Mouse (Mus musculus): ENCODE measurements at regions not wholly inside any gene's neighbourhood (a gene's known extent, or its start where the extent isn't known, plus 50 kb on each side); places are given as distances from the start of the nearest gene placed in this dataset.
"Not testable (repeated sequence)": the region's sequence is repeated elsewhere in the genome, so short reads cannot be mapped to it uniquely, and the experiment has no call there.

DNA sequence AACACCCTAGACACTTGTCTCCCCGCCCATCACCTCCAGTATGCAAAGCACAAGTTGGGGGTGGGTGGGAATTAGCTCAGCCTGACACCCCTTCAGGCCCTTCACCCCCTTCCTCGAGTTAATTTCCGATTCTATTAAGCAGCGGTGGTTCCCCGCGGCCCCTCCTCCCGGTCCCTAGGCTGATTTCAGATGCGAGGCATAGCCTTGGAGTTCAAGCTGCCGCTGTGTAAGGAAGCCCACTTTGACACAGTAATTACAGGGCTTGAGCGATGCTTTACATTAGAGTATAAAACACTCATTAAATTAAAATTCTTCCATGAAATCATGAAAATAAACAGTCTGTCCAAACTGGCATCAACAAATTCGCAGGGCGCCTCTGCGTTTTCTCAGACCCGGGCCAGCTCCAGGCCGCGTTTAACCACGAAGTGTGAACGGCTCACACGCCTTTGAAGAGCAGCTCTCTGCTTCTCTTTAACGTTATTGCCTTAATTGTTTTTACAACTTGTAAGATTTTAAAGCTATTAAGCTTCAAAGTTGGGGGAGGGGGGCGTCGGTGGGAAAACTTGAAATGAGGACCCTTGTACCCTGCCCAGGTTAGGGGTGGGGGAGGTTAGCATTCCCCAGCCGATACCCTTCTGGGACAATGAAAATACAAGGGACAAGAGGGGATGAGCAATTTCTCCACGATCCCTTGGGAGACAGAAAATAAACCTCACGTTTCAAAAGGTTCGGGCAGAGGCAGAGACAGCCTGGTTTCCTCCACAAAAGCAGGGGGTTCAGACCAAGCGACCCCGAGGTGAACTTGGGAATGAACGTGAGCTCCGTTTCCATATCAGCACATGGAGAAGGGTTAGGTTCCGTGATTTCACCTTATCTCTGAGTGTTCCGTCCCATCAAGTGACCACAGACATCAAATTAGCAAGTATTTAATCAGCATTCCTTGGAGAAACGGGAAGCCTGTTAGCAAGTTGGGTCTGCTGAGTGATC is 114.4 kb downstream of the Dicer1 start:
- Histone ChIP-seq H3K36me3 (no peaks in the 10 kb centered on the region), H3K27ac (no peak overlapping the region), H3K9me3 (replicated peaks) (no peaks in the 10 kb centered on the region), H3K4me3 (peak overlapping the region; percentile 6; the same call in 1 of the 2 replicates), H3K9ac (no peak overlapping the region), H3K4me1 (replicated peaks) (peaks cover 10% of the 10 kb centered on the region), H3K4me2 (peak overlapping the region; percentile 44), H3K27me3 (peaks cover 35% of the 10 kb centered on the region)
- ATAC-seq (replicated peaks; ENCODE audit: insufficient number of reproducible peaks, insufficient read depth, low FRiP score, low read depth), result no peak
- WGBS, result 10% methylated on average over 33 of the region's 33 CpGs

DNA sequence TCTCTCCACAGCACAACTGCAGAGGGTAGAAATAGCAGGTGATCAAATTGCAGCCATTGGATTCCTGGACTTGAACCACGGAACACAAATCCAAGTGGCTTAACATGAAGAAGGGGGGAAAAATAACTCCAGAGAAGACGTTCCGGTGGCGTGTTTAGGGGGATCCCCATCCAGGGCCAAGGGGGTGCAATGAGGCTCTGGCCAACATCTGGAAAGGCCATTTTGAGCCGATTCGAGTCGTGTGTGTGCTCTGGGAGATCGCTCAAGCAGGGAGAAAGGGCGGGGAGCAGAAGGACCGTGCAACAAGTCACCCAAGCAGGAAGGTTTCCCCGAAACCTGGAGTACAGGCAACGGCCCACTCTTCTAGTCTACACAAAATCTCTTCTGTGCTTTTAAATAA is 115.3 kb downstream of the Dicer1 start:
- peaks cover 35% of the 10 kb centered on the region for H3K27me3 ChIP-seq
- H3K9ac ChIP-seq, result no peak overlapping the region
- peaks cover 9% of the 10 kb centered on the region for H3K4me1 ChIP-seq (replicated peaks)
- H3K4me2 ChIP-seq, result no peak overlapping the region
- H3K9me3 ChIP-seq (replicated peaks), result no peaks in the 10 kb centered on the region
- H3K4me3 ChIP-seq, result no peak overlapping the region
- H3K36me3 ChIP-seq, result no peaks in the 10 kb centered on the region
- 68% methylated on average over 12 of the region's 12 CpGs for WGBS
- no peak for ATAC-seq (replicated peaks; ENCODE audit: insufficient number of reproducible peaks, insufficient read depth, low FRiP score, low read depth)
- no peak overlapping the region for H3K27ac ChIP-seq

DNA sequence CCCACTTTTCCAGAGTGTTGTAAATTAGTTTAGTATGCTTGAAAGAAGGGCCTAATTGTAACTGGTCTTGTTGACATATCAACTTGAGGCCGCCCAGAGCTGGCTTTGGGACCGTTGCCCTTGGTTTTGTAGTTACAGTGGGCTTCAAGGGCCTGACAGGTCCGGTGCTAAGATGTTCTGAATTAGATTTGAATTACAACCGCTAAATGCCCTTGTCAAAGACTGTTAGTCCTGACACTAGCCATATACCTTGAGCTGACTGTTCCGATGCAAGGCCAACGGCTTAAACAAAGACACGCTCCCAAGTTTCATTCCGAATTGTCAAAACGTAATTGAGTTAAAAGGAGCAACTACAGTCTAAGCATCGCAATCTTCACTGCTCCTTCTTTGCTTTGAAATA is 116.9 kb downstream of the Dicer1 start:
- Histone ChIP-seq H3K4me3 (no peak overlapping the region), H3K4me2 (no peak overlapping the region), H3K27me3 (peaks cover 35% of the 10 kb centered on the region), H3K9ac (no peak overlapping the region), H3K36me3 (no peaks in the 10 kb centered on the region), H3K4me1 (replicated peaks) (peaks cover 9% of the 10 kb centered on the region), H3K9me3 (replicated peaks) (no peaks in the 10 kb centered on the region), H3K27ac (no peak overlapping the region)
- 63% methylated on average over 10 of the region's 10 CpGs for WGBS
- ATAC-seq (replicated peaks; ENCODE audit: insufficient number of reproducible peaks, insufficient read depth, low FRiP score, low read depth), result no peak

DNA sequence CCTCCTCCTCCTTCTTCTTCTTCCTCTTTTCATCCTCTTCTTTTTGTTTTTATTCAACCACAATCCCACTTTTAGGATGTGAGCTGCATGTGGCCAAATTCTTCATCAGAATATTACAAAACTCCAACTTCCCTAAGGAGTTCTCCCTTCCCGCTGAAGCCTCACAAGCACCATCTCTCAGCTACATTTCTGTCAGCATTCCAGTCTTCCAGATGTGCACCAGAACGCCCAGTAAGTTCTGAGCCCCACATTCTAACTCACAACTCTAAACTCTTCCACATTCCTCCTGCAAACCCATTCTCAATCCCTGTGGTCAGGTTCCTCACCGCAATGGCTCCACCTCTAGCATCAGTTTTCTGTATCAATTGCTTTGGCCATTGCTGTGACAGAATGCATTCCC is 121.2 kb downstream of the Dicer1 start:
- no peaks in the 10 kb centered on the region for H3K4me1 ChIP-seq (replicated peaks)
- WGBS, result 81% methylated on average over 3 of the region's 3 CpGs
- no peak overlapping the region for H3K9ac ChIP-seq
- H3K4me2 ChIP-seq, result no peak overlapping the region
- H3K27me3 ChIP-seq, result peaks cover 6% of the 10 kb centered on the region; the same call in 1 of the 2 replicates
- no peak for ATAC-seq (replicated peaks; ENCODE audit: insufficient number of reproducible peaks, insufficient read depth, low FRiP score, low read depth)
- no peaks in the 10 kb centered on the region for H3K36me3 ChIP-seq
- no peaks in the 10 kb centered on the region for H3K9me3 ChIP-seq (replicated peaks)
- H3K27ac ChIP-seq, result no peak overlapping the region
- H3K4me3 ChIP-seq, result no peak overlapping the region

DNA sequence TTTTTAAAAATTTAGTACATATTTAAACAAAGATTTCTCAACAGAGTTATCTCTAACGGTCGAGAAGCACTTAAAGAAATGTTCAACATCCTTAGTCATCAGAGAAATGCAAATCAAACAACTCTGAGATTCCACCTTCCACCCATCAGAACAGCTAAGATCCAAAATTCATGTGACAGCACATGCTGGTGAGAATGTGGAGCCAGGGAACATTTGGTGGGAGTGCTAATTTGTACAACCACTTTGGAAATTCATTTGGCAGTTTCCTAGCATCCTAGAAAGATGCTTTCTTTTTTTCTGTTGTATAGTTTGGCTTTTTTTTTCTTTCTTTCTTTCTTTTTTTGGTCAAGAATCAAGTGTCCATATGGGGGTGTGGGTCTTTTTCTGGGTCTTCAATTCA is 122.3 kb downstream of the Dicer1 start:
- ATAC-seq (replicated peaks; ENCODE audit: insufficient number of reproducible peaks, insufficient read depth, low FRiP score, low read depth), result no peak
- Histone ChIP-seq H3K4me2 (no peak overlapping the region), H3K4me1 (replicated peaks) (no peaks in the 10 kb centered on the region), H3K4me3 (no peak overlapping the region), H3K27ac (no peak overlapping the region), H3K27me3 (peaks cover 4% of the 10 kb centered on the region; the same call in 1 of the 2 replicates), H3K9ac (no peak overlapping the region), H3K36me3 (no peaks in the 10 kb centered on the region), H3K9me3 (replicated peaks) (no peaks in the 10 kb centered on the region)
- WGBS, result 72% methylated on average over 2 of the region's 2 CpGs

DNA sequence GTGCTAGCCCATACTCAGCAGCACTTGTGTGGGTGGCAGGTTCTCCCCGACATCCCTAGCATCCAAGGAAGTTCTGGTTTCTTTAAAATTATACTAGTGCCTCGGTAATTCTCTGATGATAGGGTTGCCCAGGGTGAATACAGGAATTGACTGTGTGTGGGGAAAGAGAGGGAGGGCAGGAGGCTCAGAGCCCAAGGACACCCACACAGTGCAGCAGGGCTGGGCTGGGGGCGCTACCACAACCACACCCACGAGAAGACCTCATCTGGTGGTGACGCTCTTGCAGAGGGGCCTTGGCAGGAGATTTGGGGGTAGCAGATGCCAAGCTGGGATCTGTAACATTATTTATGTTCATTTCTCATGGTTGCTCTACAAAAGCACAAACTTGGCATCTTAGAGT is 125.7 kb downstream of the Dicer1 start:
- Histone ChIP-seq H3K4me3 (no peak overlapping the region), H3K4me2 (no peak overlapping the region), H3K27ac (no peak overlapping the region), H3K27me3 (0 out of 2 replicates have a peak, but pooled peaks cover 4% of the 10 kb centered on the region), H3K9me3 (replicated peaks) (no peaks in the 10 kb centered on the region), H3K4me1 (replicated peaks) (no peaks in the 10 kb centered on the region), H3K36me3 (no peaks in the 10 kb centered on the region), H3K9ac (no peak overlapping the region)
- ATAC-seq (replicated peaks; ENCODE audit: insufficient number of reproducible peaks, insufficient read depth, low FRiP score, low read depth), result no peak
- WGBS, result 83% methylated on average over 5 of the region's 5 CpGs

DNA sequence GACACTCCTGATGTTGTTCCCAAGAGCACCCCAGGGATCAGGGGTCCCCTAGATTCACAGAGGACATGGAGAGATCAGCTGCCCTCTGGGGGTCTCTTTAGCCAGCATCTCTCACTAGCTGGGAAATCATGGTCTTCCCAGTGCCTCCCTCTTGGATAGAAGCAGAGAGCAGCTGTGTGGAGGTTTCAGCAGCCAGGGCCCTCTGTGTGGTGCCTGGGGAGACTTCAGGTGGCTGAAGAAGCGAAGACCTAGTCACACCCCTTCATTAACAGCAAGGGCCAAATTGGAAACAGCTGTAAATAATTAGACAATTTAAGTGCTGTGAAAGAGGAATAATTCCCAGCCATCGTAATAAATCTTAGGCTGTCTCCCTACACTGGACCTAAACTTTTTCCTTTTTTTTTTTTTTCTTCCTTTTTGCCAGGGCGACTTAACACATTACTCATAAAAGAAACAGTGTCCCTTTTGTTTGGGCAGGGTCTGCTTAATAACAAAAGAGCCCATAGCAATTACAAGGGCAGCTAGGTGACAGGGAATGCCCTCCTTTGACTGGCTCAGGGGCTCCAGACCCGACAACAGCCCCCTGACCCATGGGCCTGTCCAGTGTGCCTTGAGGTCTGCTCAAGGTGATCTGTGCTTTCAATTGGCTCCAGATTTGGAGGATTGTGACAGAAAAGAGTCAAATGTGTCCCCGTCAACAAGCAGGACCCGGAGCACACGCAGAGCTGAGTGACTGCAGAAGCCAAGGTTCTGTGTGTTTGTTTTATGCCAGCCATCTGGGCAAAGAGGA is 127.7 kb downstream of the Dicer1 start:
- WGBS, result 65% methylated on average over 7 of the region's 7 CpGs
- Histone ChIP-seq H3K9ac (no peak overlapping the region), H3K4me1 (replicated peaks) (no peaks in the 10 kb centered on the region), H3K27me3 (0 out of 2 replicates have a peak, but pooled peaks cover 4% of the 10 kb centered on the region), H3K4me3 (no peak overlapping the region), H3K9me3 (replicated peaks) (no peaks in the 10 kb centered on the region), H3K4me2 (no peak overlapping the region), H3K27ac (no peak overlapping the region), H3K36me3 (no peaks in the 10 kb centered on the region)
- no peak for ATAC-seq (replicated peaks; ENCODE audit: insufficient number of reproducible peaks, insufficient read depth, low FRiP score, low read depth)

DNA sequence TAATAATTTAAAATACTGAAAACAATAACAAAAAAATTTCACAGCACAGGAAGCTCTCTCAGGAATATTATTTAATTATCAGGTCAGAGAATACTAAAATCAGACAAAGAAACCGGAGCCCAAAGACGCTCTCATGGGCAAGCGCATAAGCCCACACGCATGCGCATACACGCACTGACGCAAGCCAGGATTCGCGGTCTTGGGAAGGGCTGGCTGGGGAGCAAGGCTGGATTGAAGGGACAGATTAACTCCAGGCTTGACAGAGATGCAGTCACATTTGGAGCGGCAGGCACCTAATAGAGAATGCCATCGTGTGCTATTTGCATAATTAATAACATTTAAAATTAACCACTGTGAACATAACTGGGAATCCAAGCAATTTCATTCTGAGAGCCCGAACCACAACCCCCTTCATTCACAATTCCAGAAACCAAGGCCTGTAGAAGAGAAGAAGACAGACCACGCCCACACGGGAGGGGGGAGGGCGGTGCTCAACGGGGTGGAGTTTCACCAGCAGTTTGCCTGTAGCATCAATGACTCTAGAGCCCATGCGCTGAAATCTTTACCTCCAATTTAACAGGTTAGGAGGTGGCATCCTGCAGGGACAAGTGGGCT is 134.5 kb downstream of the Dicer1 start:
- no peaks in the 10 kb centered on the region for H3K9me3 ChIP-seq (replicated peaks)
- H3K27me3 ChIP-seq, result no peaks in the 10 kb centered on the region
- peaks cover 6% of the 10 kb centered on the region for H3K4me1 ChIP-seq (replicated peaks)
- no peaks in the 10 kb centered on the region for H3K36me3 ChIP-seq
- no peak for ATAC-seq (replicated peaks; ENCODE audit: insufficient number of reproducible peaks, insufficient read depth, low FRiP score, low read depth)
- 10% methylated on average over 17 of the region's 17 CpGs for WGBS
- H3K4me2 ChIP-seq, result peak overlapping the region; percentile 52
- peak overlapping the region; percentile 22 for H3K4me3 ChIP-seq
- no peak overlapping the region for H3K27ac ChIP-seq
- H3K9ac ChIP-seq, result no peak overlapping the region

DNA sequence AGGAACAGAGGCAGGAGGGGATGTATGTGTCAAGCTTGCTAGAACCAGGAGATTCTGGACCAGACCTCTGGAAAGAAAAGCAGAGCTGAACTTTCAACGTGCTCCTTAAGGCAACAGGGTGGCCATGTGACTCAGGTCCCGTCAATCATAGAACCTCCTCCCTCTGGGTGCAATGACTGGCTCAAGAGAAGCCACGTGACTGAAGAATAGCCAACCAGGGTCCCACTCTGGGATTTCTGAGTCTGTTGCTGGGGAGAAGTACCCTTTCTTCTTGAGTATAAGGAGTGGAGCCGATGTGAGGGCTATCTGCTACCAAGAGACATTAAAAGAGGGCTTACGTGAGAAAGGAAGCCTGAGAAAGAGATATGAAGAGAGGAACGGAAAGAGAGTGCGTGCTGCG is 137.5 kb downstream of the Dicer1 start:
- 42% methylated on average over 8 of the region's 8 CpGs for WGBS
- Histone ChIP-seq H3K4me1 (replicated peaks) (peaks cover 6% of the 10 kb centered on the region), H3K4me3 (peak overlapping the region; percentile 24; the same call in 1 of the 2 replicates), H3K4me2 (peak overlapping the region; percentile 42), H3K9me3 (replicated peaks) (no peaks in the 10 kb centered on the region), H3K27ac (no peak overlapping the region), H3K27me3 (0 out of 2 replicates have a peak, but pooled peaks cover 11% of the 10 kb centered on the region), H3K36me3 (no peaks in the 10 kb centered on the region), H3K9ac (no peak overlapping the region)
- ATAC-seq (replicated peaks; ENCODE audit: insufficient number of reproducible peaks, insufficient read depth, low FRiP score, low read depth), result peak; percentile 62; the same call in 1 of the 2 replicates

DNA sequence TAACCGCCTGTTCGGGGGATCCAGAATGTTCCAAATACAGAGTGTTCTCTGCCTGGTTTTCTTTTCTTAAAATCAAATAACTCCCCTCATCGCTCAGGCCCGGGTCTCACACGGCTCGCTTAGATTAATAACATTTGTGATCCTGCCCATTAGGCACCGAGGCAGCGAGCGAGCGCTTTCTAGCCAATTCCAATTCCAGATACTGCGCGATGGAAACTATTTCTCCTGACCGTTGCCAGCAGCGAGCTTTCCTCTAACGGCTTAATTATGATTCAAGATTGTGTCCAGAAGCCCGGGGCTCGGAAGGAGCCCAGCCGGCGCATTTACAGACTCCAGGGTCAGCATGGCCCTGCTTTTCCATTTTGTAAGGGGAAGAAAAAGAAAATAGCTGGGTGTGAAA is 136.6 kb upstream of the Gsc start:
- Histone ChIP-seq H3K27ac (no peak overlapping the region), H3K4me1 (replicated peaks) (peaks cover 13% of the 10 kb centered on the region), H3K9me3 (replicated peaks) (no peaks in the 10 kb centered on the region), H3K27me3 (peaks cover 22% of the 10 kb centered on the region; the same call in 1 of the 2 replicates), H3K4me2 (no peak overlapping the region), H3K9ac (no peak overlapping the region), H3K36me3 (no peaks in the 10 kb centered on the region), H3K4me3 (no peak overlapping the region)
- ATAC-seq (replicated peaks; ENCODE audit: insufficient number of reproducible peaks, insufficient read depth, low FRiP score, low read depth), result no peak
- 79% methylated on average over 19 of the region's 19 CpGs for WGBS

DNA sequence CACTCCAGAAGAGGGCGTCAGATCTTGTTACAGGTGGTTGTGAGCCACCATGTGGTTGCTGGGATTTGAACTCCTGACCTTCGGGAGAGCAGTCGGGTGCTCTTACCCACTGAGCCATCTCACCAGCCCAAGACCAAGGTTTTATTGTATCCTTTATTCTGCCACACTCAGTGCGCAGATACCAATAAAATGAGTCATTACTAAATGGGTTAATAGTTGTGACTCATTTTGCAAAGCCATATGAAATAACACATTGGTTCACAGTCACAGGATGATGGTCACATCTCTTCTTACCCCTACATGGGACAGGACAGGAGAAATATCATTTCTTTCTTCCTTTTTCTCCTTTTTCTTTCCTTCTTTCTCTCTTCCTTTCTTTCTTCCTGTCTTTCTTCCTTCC is 135.8 kb upstream of the Gsc start:
- WGBS, result 81% methylated on average over 4 of the region's 4 CpGs
- not testable (repeated sequence) for H3K9me3 ChIP-seq (replicated peaks); H3K27ac ChIP-seq; H3K36me3 ChIP-seq; H3K4me2 ChIP-seq; H3K4me3 ChIP-seq; ATAC-seq (replicated peaks; ENCODE audit: insufficient number of reproducible peaks, insufficient read depth, low FRiP score, low read depth); H3K9ac ChIP-seq
- Histone ChIP-seq H3K27me3 (peaks cover 23% of the 10 kb centered on the region; the same call in 1 of the 2 replicates), H3K4me1 (replicated peaks) (peaks cover 13% of the 10 kb centered on the region)

All from heart, embryonic 15.5 days (tissue).